Mouse (Mus musculus): ENCODE results near the gene Smg1. TPM values are rescaled to one million over a fixed set of nuclear protein-coding genes. Genes with fewer than 3 reads are reported as not detected.

The Smg1 gene
- polyA plus RNA-seq, 1 experiment from 2014 or later, result 17.0 TPM

DNA sequence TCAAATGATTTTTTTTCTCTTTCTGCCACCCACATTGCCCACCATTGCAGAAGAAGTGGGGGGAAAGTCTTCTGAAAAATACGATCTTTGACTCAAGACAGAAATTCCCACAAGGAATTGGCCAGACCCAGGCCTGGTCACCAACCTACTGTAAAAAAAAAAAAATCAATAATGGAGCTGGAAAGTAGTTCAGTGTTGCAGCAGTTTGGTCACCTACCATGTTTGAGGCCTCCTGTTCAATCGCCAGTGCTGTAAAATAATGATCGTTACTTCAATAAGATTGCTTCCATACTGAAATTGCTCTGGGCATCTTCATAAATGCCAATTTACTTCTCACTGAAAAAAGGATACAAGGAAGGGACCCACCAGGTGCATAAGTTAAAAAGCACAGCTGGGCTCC lies 1.8 kb upstream of the Smg1 start:
- H3K9me3 ChIP-seq, result no peaks in the 10 kb centered on the region
- ATAC-seq (ENCODE audit: low read depth), result no peak

GRCm38 (mm10) chr7:118242911-118243412 lies 508 bp downstream of the Smg1 start:
- peak; percentile 59 for ATAC-seq (ENCODE audit: low read depth)
- H3K9ac ChIP-seq, result peak overlapping the region; percentile 97
- peak overlapping the region; percentile 97 for H3K4me3 ChIP-seq
- peaks cover 27% of the 10 kb centered on the region for H3K4me1 ChIP-seq (replicated peaks)
- WGBS, result under 1% methylated on average over 50 of the region's 50 CpGs
- no peaks in the 10 kb centered on the region for H3K27me3 ChIP-seq
- no peaks in the 10 kb centered on the region for H3K9me3 ChIP-seq
- peak overlapping the region; percentile 83 for H3K4me2 ChIP-seq
- H3K36me3 ChIP-seq, result no peaks in the 10 kb centered on the region
- H3K27ac ChIP-seq (replicated peaks), result peak overlapping the region; percentile 95

More for the DNA sequence above, 1.8 kb upstream of the Smg1 start:
- no peaks in the 10 kb centered on the region for H3K27me3 ChIP-seq
- no peak overlapping the region for H3K4me3 ChIP-seq
- no peak overlapping the region for H3K4me2 ChIP-seq
- H3K36me3 ChIP-seq, result no peaks in the 10 kb centered on the region
- H3K9ac ChIP-seq, result no peak overlapping the region
- H3K27ac ChIP-seq (replicated peaks), result no peak overlapping the region
- 96% methylated on average over 3 of the region's 3 CpGs for WGBS
- H3K4me1 ChIP-seq (replicated peaks), result peaks cover 20% of the 10 kb centered on the region

DNA sequence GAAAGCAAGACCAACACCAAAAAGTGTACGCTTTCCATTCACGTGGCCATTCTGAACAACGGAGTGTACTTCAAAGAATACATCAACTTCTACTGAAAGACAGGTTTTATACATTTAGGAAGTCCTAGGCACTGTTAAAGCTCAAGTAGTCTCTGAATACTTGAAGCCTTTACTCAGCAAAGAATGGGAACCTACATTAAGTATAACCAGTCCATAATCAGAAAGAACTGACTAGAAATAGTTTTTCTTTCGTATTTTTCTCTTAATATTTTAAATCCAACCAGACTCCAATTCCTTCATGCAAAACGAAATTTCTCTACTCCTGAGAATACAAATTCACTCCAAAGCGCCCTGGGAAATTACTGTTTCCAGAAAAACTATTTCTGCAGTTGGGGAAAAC lies 1.2 kb downstream of the Smg1 start:
- Histone ChIP-seq H3K4me1 (replicated peaks) (peaks cover 27% of the 10 kb centered on the region), H3K9me3 (no peaks in the 10 kb centered on the region), H3K27ac (replicated peaks) (peak overlapping the region; percentile 95; the same call in 1 of the 2 replicates), H3K4me3 (peak overlapping the region; percentile 97), H3K27me3 (no peaks in the 10 kb centered on the region), H3K9ac (peak overlapping the region; percentile 97), H3K4me2 (peak overlapping the region; percentile 83), H3K36me3 (no peaks in the 10 kb centered on the region)
- no peak for ATAC-seq (ENCODE audit: low read depth)
- 22% methylated on average over 6 of the region's 6 CpGs for WGBS

- no peaks in the 10 kb centered on the region for H3K9me3 ChIP-seq
Observed at GRCm38 (mm10) chr7:118240402-118240801, 3.1 kb downstream of the Smg1 start.

GRCm38 (mm10) chr7:118239996-118240395 lies 3.5 kb downstream of the Smg1 start:
- no peak for ATAC-seq (ENCODE audit: low read depth)
- no peaks in the 10 kb centered on the region for H3K36me3 ChIP-seq
- H3K4me1 ChIP-seq (replicated peaks), result peaks cover 27% of the 10 kb centered on the region
- H3K4me2 ChIP-seq, result no peak overlapping the region
- no peak overlapping the region for H3K4me3 ChIP-seq
- 96% methylated on average over 5 of the region's 5 CpGs for WGBS
- H3K9me3 ChIP-seq, result no peaks in the 10 kb centered on the region
- H3K9ac ChIP-seq, result no peak overlapping the region
- H3K27me3 ChIP-seq, result no peaks in the 10 kb centered on the region
- no peak overlapping the region for H3K27ac ChIP-seq (replicated peaks)

More at GRCm38 (mm10) chr7:118240402-118240801, 3.1 kb downstream of the Smg1 start:
- Histone ChIP-seq H3K36me3 (no peaks in the 10 kb centered on the region), H3K27ac (replicated peaks) (no peak overlapping the region), H3K9ac (no peak overlapping the region), H3K4me1 (replicated peaks) (peaks cover 27% of the 10 kb centered on the region), H3K4me2 (no peak overlapping the region), H3K27me3 (no peaks in the 10 kb centered on the region), H3K4me3 (no peak overlapping the region)
- ATAC-seq (ENCODE audit: low read depth), result no peak

- Histone ChIP-seq H3K27me3 (no peaks in the 10 kb centered on the region), H3K4me3 (no peak overlapping the region), H3K4me2 (no peak overlapping the region), H3K4me1 (replicated peaks) (peaks cover 18% of the 10 kb centered on the region), H3K9me3 (no peaks in the 10 kb centered on the region), H3K9ac (no peak overlapping the region), H3K27ac (replicated peaks) (no peak overlapping the region), H3K36me3 (no peaks in the 10 kb centered on the region)
- no peak for ATAC-seq (ENCODE audit: low read depth)
Observed at GRCm38 (mm10) chr7:118236949-118237348, 6.5 kb downstream of the Smg1 start.

GRCm38 (mm10) chr7:118234236-118234635 lies 9.2 kb downstream of the Smg1 start:
- H3K4me1 ChIP-seq (replicated peaks), result 0 out of 2 replicates have a peak, but pooled peaks cover 3% of the 10 kb centered on the region
- H3K27ac ChIP-seq (replicated peaks), result no peak overlapping the region
- 96% methylated on average over 1 of the region's 1 CpGs for WGBS
- no peak overlapping the region for H3K4me3 ChIP-seq
- ATAC-seq (ENCODE audit: low read depth), result no peak
- no peak overlapping the region for H3K4me2 ChIP-seq
- H3K36me3 ChIP-seq, result no peaks in the 10 kb centered on the region
- no peak overlapping the region for H3K9ac ChIP-seq
- H3K27me3 ChIP-seq, result no peaks in the 10 kb centered on the region
- H3K9me3 ChIP-seq, result no peaks in the 10 kb centered on the region

GRCm38 (mm10) chr7:118232613-118233012 lies 10.9 kb downstream of the Smg1 start:
- Histone ChIP-seq H3K4me1 (replicated peaks) (0 out of 2 replicates have a peak, but pooled peaks cover 3% of the 10 kb centered on the region), H3K27ac (replicated peaks) (no peak overlapping the region), H3K36me3 (no peaks in the 10 kb centered on the region), H3K4me2 (no peak overlapping the region), H3K9me3 (no peaks in the 10 kb centered on the region), H3K4me3 (no peak overlapping the region), H3K9ac (no peak overlapping the region), H3K27me3 (no peaks in the 10 kb centered on the region)
- ATAC-seq (ENCODE audit: low read depth), result no peak

DNA sequence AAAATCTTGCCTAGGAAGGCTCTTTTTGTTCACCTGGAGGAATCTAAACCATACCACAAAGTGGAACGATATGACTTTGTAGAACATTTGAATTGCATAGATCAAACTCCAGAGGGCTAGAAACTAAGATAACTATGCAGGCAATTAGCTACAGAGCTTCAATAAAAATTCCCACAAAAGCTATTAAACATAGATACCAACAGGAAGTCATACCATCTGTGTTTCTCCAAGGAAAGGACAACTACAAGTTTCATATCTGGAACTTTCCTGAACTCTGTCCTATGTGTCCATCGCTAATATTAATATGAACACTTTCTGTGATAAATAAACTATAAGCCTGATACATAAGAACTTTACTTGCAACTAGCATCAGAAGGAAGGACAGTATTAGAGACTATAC lies 23.7 kb downstream of the Smg1 start:
- no peaks in the 10 kb centered on the region for H3K36me3 ChIP-seq
- H3K27ac ChIP-seq (replicated peaks), result no peak overlapping the region
- H3K9ac ChIP-seq, result no peak overlapping the region
- WGBS, result 97% methylated on average over 2 of the region's 2 CpGs
- H3K4me1 ChIP-seq (replicated peaks), result no peaks in the 10 kb centered on the region
- H3K4me3 ChIP-seq, result no peak overlapping the region
- H3K9me3 ChIP-seq, result no peaks in the 10 kb centered on the region
- H3K4me2 ChIP-seq, result no peak overlapping the region
- no peak for ATAC-seq (ENCODE audit: low read depth)
- no peaks in the 10 kb centered on the region for H3K27me3 ChIP-seq

DNA sequence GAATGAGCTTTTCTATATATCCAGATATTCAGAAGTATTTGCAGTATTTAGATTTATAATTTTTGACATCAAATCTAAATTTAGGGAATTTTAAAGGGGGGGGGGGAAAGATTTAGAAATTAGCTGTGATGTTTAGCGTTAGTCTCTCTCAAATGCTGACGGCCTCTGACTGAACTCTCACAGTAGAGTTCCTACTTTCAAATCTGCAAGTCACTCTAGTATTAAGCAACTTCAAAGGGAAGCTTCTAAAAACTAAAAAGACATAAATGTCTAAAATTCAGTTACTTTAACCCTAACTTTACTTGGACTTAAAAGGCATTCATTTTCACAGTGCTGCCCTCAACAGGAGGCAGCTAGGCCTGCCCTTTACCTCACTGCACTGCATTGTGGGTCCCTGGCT lies 37.1 kb downstream of the Smg1 start:
- Histone ChIP-seq H3K36me3 (peaks cover 42% of the 10 kb centered on the region), H3K27me3 (no peaks in the 10 kb centered on the region), H3K4me3 (no peak overlapping the region), H3K9me3 (no peaks in the 10 kb centered on the region), H3K9ac (no peak overlapping the region), H3K4me1 (replicated peaks) (no peaks in the 10 kb centered on the region), H3K27ac (replicated peaks) (no peak overlapping the region), H3K4me2 (no peak overlapping the region)
- no peak for ATAC-seq (ENCODE audit: low read depth)
- 96% methylated on average over 2 of the region's 2 CpGs for WGBS

DNA sequence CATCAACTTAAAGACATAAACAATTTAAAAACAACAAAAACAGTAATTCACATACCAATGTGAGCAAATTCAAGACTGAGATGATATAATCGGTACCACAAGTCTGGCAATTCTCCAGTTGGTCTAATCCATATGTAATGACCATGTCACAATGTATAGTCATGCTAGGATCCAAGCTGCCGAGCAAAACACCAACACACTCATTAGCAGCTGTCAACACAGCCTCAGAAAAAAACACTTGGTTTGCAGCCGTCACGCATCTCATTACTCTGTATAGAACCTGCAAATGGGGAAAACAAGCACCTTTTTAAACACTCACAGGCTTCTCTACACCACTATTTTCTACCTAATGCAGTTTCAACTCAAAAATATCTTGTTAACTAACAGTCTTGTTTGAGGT lies 47.7 kb downstream of the Smg1 start:
- no peaks in the 10 kb centered on the region for H3K4me1 ChIP-seq (replicated peaks)
- no peak overlapping the region for H3K9ac ChIP-seq
- H3K27ac ChIP-seq (replicated peaks), result no peak overlapping the region
- H3K9me3 ChIP-seq, result no peaks in the 10 kb centered on the region
- WGBS, result 73% methylated on average over 4 of the region's 4 CpGs
- no peaks in the 10 kb centered on the region for H3K27me3 ChIP-seq
- H3K4me2 ChIP-seq, result no peak overlapping the region
- peaks cover 47% of the 10 kb centered on the region for H3K36me3 ChIP-seq
- H3K4me3 ChIP-seq, result no peak overlapping the region
- ATAC-seq (ENCODE audit: low read depth), result no peak

DNA sequence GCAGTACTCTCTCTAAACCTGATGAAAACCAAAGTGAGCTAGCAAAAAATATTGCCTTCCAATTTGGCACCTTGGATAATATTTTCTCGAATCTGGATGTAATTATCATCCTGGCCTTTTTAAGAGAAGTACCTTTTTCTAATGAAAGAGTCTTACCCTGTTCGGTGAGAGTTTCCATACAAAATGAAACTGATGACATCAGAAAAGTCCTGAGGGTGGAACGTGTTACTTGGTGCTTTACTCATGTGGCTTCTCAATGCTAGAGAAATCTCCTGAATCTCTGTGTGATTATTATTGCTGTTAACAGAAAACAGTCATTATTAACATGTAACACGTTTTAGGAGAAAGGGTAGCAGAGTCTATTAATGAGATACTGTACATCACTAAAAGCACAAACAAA lies 57.6 kb downstream of the Smg1 start:
- no peak overlapping the region for H3K9ac ChIP-seq
- no peak overlapping the region for H3K27ac ChIP-seq (replicated peaks)
- H3K36me3 ChIP-seq, result peaks cover 67% of the 10 kb centered on the region
- ATAC-seq (ENCODE audit: low read depth), result no peak
- no peaks in the 10 kb centered on the region for H3K4me1 ChIP-seq (replicated peaks)
- no peaks in the 10 kb centered on the region for H3K9me3 ChIP-seq
- 93% methylated on average over 4 of the region's 4 CpGs for WGBS
- no peak overlapping the region for H3K4me2 ChIP-seq
- no peak overlapping the region for H3K4me3 ChIP-seq
- H3K27me3 ChIP-seq, result no peaks in the 10 kb centered on the region

- Histone ChIP-seq H3K27ac (replicated peaks) (no peak overlapping the region), H3K4me3 (no peak overlapping the region), H3K9me3 (no peaks in the 10 kb centered on the region), H3K9ac (no peak overlapping the region), H3K36me3 (peaks cover 71% of the 10 kb centered on the region), H3K4me1 (replicated peaks) (no peaks in the 10 kb centered on the region), H3K4me2 (no peak overlapping the region), H3K27me3 (no peaks in the 10 kb centered on the region)
- no peak for ATAC-seq (ENCODE audit: low read depth)
- 80% methylated on average over 1 of the region's 1 CpGs for WGBS
Observed at GRCm38 (mm10) chr7:118184604-118185003, 58.9 kb downstream of the Smg1 start.
